Mouse (Mus musculus) liver (tissue): Measurements from ENCODE around the gene Aldh9a1.
"Not testable (repeated sequence)": the region's sequence is repeated elsewhere in the genome, so short reads cannot be mapped to it uniquely, and the experiment has no call there.

Source experiments
- DNase-seq: peaks from one replicate; pipeline ENCODE4 v3.0.0-alpha.2; 2020; ENCODE audit warnings: mixed read lengths

Gene Aldh9a1

GRCm38 (mm10) chr1:167349815-167350596 lies at the start of gene Aldh9a1:
TSS of gene Aldh9a1 (plus strand) at chr1:167349991.
- peak; percentile 92 for DNase-seq

- peak; percentile 39 for DNase-seq
These were observed 49.7 kb upstream of the Aldh9a1 start for GRCm38 (mm10) chr1:167300122-167300521.

- DNase-seq: no peak
These were observed 44.2 kb upstream of the Aldh9a1 start for GRCm38 (mm10) chr1:167305501-167306137.

DNA sequence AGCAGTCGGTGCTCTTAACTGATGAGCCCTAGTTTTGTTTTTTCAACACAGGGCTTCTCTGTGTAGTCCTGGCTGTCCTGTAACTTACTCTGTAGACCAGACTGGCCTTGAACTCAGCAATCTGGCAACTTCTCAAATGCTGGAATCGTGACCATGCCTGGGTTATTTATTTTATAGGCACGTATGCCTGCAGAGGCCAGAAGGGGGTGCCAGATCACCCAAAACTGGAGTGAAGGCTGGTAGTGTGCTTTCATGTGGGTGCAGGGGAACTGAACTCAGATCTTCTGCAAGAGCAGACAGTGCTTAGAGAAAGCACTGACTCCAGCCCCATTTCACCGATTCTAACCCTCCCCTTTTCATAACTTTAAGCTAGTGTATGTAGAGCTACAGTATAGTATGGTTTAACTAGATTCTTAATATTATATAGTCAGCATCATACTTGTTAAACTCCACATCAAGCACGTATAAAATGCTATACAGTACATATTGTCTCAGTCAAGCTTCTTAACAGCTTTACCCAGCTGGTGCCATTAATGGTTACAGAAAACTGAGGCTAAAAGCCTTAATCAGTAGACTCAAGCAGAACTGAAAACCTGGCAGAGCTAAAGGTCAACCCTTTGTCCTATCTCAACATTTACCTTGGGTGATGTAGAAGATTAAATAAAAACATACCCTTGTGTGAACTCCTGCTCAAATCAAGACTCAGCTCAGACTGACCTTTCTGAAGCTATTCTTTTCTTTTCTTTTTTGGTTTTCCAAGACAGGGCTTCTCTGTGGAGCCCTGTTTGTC lies 43.1 kb upstream of the Aldh9a1 start:
- peak; percentile 74 for DNase-seq

- DNase-seq: no peak
These were observed 42.1 kb upstream of the Aldh9a1 start for GRCm38 (mm10) chr1:167307674-167308073.

DNA sequence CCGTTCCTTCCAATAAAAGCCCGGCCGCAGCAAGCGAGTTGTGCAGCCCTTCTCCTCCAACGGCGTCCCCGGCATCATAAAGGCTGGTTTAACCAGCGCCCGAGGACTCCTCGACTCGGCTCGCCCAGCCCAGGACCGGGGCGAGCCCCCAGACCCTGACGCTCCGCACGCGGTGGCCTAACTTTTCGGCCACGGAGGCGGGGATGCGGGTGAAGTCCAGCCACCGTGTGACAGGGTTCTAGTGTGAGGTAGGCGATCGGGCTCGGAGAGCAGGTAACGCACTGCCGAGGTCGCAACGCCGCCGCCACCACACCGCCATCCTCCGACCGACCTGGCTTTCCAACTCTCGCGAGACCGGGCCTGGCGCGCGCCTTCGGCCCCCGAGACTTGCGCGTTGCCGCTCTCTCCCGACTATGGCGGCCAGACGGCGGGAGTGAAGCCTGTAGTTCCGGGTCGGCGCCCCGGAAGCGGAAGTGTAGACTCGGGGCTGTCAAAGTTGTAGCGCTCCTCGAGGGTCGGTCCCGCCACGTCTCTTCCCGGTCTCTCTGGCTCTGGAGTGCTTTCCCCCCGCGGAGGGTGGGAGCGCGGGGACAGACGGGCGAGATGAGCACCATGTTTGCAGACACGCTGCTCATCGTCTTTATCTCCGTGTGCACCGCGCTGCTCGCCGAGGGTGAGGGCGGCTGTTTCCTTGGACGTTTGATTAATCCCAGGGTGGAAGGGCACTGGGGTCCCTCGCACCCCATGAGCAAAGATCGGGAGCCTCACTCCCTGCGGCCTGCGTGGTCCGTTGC lies 41.3 kb upstream of the Aldh9a1 start, which contains the start of gene Tmco1:
Gene Tmco1 (plus strand): TSS at position 118 of the 794 bp plus-strand sequence.
- peak; percentile 97 for DNase-seq

GRCm38 (mm10) chr1:167312367-167312766 lies 37.4 kb upstream of the Aldh9a1 start:
- DNase-seq: no peak

DNA sequence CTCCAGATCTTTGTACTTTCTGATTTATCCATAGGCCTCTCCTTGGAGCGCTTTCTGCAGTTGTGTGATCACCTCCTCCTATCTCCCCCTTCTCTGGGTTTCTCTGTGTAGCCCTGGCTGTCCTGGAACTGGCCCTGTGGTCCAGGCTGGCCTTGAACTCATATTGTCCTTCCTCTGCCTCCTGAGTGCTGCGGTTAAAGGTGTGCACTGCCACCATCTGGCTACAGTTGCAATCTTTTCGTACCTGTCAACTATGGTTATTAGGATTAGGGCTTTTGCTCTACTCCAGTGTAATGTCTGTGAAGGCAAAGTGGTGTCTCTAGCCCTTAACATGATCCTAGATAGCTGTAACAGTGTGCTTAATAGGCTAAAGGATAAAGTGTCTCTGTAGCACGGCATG lies 36.6 kb upstream of the Aldh9a1 start:
- no peak for DNase-seq

GRCm38 (mm10) chr1:167321691-167322090 lies 28.1 kb upstream of the Aldh9a1 start:
- no peak for DNase-seq

DNA sequence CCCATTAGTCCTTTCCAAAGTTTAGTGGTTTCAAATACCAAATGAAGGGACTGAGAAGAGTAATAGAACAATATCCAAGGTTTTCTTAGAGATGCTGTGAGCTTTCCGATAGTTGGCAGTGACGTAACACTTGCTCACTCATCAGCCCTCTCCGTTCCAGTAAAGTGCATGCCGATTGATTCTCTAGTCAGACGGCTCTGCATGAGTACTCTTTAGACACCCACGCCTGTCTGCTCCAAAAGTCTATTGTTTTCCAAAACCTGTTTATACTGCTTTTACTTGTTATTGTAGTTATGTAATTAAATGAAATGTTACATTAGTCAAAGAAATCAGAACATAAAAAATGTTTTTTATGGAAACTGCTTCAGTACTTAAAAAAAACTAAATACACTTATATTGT lies 21.0 kb upstream of the Aldh9a1 start:
- no peak for DNase-seq

- DNase-seq: no peak
These were observed 18.7 kb upstream of the Aldh9a1 start for GRCm38 (mm10) chr1:167331106-167331505.

- no peak for DNase-seq
These were observed 13.4 kb upstream of the Aldh9a1 start for GRCm38 (mm10) chr1:167336398-167336797.

GRCm38 (mm10) chr1:167337463-167338095 lies 12.2 kb upstream of the Aldh9a1 start:
- DNase-seq: peak; percentile 84

- no peak for DNase-seq
These were observed 10.5 kb upstream of the Aldh9a1 start for GRCm38 (mm10) chr1:167339177-167339781.

- peak; percentile 59 for DNase-seq
These were observed 9.5 kb upstream of the Aldh9a1 start for GRCm38 (mm10) chr1:167340111-167340787.

DNA sequence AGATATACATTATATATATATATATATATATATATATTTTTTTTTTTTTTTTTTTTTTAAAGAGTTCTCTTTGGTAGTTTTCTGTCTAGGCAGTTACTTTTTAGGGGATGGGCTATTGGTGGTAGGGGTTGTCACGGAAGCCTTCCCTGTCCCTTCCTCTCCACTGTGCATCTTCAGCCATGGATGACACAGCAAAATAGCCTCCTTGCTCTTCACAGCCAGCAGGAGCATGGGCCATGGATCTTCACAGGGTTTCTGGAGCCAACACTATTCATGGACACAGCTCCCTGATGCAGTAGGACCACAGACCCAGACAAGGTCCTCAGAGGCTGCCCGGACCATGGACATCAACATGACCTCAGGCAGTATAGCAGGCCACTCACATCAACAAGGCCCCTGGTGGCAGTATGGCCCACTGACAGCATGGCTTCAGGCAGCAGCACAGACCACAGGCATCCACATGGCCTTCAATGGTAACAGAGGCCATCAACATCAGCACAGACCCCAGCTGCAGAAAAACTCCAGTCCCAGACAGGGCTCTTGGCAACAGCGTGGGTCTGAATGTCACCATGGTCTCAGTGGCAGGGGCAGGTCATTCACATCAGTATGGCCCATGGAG lies 8.8 kb upstream of the Aldh9a1 start:
- peak; percentile 32 for DNase-seq

DNA sequence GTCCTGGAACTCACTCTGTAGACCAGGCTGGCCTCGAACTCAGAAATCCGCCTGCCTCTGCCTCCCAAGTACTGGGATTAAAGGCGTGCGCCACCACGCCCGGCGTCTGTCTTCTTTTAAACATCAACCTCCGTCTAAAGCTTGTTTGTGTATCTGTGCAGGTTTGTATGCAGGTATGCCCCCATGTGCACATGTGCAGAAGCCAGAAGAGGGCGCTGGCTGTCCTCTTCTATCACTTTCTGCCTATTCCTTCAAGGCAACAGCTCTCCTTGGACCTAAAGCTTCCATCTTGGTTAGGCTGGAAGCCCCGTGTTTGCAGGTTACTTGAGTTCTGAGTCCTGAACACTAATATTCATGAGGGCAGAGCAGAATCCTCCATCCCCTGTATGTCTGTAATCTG lies 7.0 kb upstream of the Aldh9a1 start:
- no peak for DNase-seq

- DNase-seq: not testable (repeated sequence)
These were observed 3.7 kb upstream of the Aldh9a1 start for GRCm38 (mm10) chr1:167345994-167346520.

- DNase-seq: not testable (repeated sequence)
These were observed 585 bp upstream of the Aldh9a1 start for GRCm38 (mm10) chr1:167349206-167349605.
